Mouse (Mus musculus) midbrain, embryonic 14.5 days (tissue): Measurements from ENCODE around the gene Recql. TPM values are rescaled to one million over a fixed set of nuclear protein-coding genes. Genes with fewer than 3 reads are reported as not detected.

Experiments
- ATAC-seq: fragments of 200-750 bp; cut with Nextera tagmentation; 2 replicates; pipeline ENCODE4 v1.8.0; 2017; ENCODE audit warnings: moderate number of reproducible peaks, moderate library complexity; ENCODE audit not compliant: low FRiP score, low TSS enrichment
- DNase-seq: peaks from one replicate; pipeline ENCODE4 v3.0.0-alpha.2; 2015
- H3K27ac ChIP-seq: fragments of 300-500 bp; sonication (generic); replicated peaks from 2 replicates; pipeline ENCODE4 v1.5.1; 2014; ENCODE audit warnings: mild to moderate bottlenecking, low read depth, low read length, moderate library complexity
- H3K27me3 ChIP-seq: fragments of 300-500 bp; sonication (generic); 2 replicates; pipeline ENCODE4 v1.6.1; 2014; ENCODE audit warnings: low read length, control low read depth, mixed read lengths; ENCODE audit not compliant: control insufficient read depth, insufficient read depth
- H3K36me3 ChIP-seq: fragments of 300-500 bp; sonication (generic); 2 replicates; pipeline ENCODE4 v1.6.1; 2014; ENCODE audit warnings: low read length, control low read depth; ENCODE audit not compliant: control insufficient read depth, insufficient read depth
- H3K4me1 ChIP-seq: fragments of 300-500 bp; sonication (generic); 2 replicates; pipeline ENCODE4 v1.6.1; 2014; ENCODE audit warnings: mild to moderate bottlenecking, antibody characterized with exemption, low read length, control low read depth; ENCODE audit not compliant: control insufficient read depth, insufficient read depth
- H3K4me2 ChIP-seq: fragments of 300-500 bp; sonication (generic); 2 replicates; pipeline ENCODE4 v1.6.1; 2014; ENCODE audit warnings: mild to moderate bottlenecking, low read length, moderate library complexity
- H3K4me3 ChIP-seq: fragments of 300-500 bp; sonication (generic); replicated peaks from 2 replicates; pipeline ENCODE4 v1.5.1; 2014; ENCODE audit warnings: low read depth, low read length
- H3K9ac ChIP-seq: fragments of 300-500 bp; sonication (generic); replicated peaks from 2 replicates; pipeline ENCODE4 v1.6.1; 2014; ENCODE audit warnings: mild to moderate bottlenecking, low read length, moderate library complexity
- H3K9me3 ChIP-seq: fragments of 300-500 bp; sonication (generic); 2 replicates; pipeline ENCODE4 v1.6.1; 2016; ENCODE audit warnings: low read length, control low read depth, mixed read lengths; ENCODE audit not compliant: control insufficient read depth
- WGBS: fragments of 180-500 bp; shearing (Covaris S2); extraction: QIAGEN DNeasy Blood & Tissue Kit; methylation state at CpG from one replicate; pipeline ENCODE4 v1.1.7; 2014; 5-methylcytosine and 5-hydroxymethylcytosine counted together
- polyA plus RNA-seq: library from polyadenylated mRNA; unstranded; fragments of >200 nt; fragmentation: Nextera tagmentation; extraction: Ambion mirVana; gene quantifications from 2 replicates; pipeline ENCODE4 v1.2.1, GENCODE M21; 2014

Recql gene
- 28.6 and 35.7 TPM in 2 replicates for polyA plus RNA-seq

DNA sequence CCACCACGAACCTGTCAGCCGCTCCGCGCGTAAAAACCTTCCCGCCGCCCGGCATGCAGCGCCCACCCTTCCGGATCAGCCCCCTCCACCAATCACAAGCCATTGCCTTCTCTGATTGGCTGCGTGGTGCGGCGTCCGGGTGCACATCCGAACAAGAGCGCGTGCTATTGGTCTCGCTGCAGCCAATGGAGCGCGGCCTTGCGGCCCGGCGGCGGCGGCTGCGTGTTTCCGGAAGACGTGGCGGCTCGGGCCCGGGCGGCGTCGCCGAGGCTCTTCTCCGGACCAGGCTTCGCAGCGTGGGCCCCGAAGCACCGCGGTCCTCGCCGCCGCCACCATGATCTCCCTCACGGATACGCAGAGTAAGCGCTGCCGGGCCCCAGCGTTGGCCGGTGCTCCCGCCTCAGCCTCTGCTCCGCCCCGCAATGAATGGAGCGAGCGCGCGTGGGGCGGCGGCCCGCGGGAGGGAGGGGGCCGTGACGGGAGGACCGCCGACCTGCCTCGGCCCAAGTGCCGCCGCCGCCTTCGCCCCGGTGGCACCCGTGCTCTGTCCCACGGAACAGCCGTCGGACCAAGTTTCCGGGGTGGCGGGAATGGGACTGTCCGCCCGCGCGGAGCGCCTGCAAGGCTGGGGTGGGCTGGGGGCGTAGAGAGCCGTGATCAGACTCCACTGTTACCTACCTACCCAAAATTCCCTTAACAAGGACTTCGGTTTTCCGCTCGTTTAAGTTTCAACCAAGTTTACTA lies at the start of gene Recql, which contains the start of gene Golt1b:
TSS of gene Recql (minus strand) at position 77 of the 744 bp plus-strand sequence.
TSS of gene Golt1b (plus strand) at position 211 of the 744 bp plus-strand sequence.
- 0 out of 2 replicates have a peak, but pooled peaks cover 3% of the 10 kb centered on the region for H3K36me3 ChIP-seq
- WGBS, result under 1% methylated on average over 82 of the region's 87 CpGs
- peak; percentile 98 for DNase-seq
- H3K27ac ChIP-seq, result no peak within 1 kb of the TSS
- peak within 1 kb of the TSS; percentile 99 for H3K4me3 ChIP-seq
- no peaks in the 10 kb centered on the region for H3K27me3 ChIP-seq
- no peaks in the 10 kb centered on the region for H3K9me3 ChIP-seq
- H3K9ac ChIP-seq, result peak within 1 kb of the TSS; percentile 81
- H3K4me2 ChIP-seq, result peak within 1 kb of the TSS; percentile 71
- peaks cover 18% of the 10 kb centered on the region; the same call in 1 of the 2 replicates for H3K4me1 ChIP-seq
- peak; percentile 100 for ATAC-seq

DNA sequence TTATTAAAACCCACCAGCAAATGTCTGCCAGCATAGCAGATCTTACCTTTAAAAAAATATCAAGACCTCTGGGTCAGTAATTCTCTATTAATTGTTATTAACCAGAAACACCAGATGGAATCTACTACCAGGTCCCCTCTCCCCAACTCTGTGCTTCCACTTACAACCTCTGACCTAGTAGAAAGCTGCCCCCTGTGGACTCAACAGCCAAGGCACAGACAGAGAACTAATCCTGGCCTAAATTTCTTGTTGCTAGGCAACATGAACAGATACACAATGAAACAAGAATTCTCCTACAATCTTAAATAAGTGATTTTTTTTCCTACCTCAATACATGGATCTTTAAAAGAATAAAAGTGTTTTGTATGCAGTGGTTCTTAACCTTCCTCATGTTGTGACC lies 42.2 kb upstream of the Recql start:
- no peaks in the 10 kb centered on the region for H3K4me1 ChIP-seq
- no peaks in the 10 kb centered on the region for H3K9me3 ChIP-seq
- H3K9ac ChIP-seq, result no peak overlapping the region
- no peaks in the 10 kb centered on the region for H3K27me3 ChIP-seq
- no peak overlapping the region for H3K4me3 ChIP-seq
- no peak overlapping the region for H3K4me2 ChIP-seq
- H3K36me3 ChIP-seq, result no peaks in the 10 kb centered on the region
- DNase-seq, result peak; percentile 8
- H3K27ac ChIP-seq, result no peak overlapping the region
- ATAC-seq, result no peak

DNA sequence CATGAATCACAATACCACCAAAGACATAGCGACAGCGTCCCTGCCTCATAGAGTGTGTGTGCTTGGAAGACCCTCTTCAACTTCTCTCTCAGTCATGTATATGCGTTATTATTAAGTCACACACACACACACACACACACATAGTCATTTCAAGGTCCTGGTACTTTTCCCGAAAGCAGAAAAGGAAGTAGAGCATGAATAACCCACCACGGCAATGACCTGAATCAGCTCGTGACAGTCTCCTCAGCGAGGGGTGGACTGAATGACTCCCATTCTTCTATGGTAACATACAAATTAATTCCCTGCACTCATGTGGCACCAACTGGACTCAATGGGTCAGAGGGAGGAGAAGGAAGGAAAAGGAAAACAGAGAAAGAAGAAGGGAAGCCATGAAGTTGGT lies 38.1 kb upstream of the Recql start:
- Histone ChIP-seq H3K9ac (no peak overlapping the region), H3K9me3 (no peaks in the 10 kb centered on the region), H3K27me3 (no peaks in the 10 kb centered on the region), H3K36me3 (no peaks in the 10 kb centered on the region), H3K4me2 (no peak overlapping the region), H3K4me3 (no peak overlapping the region), H3K27ac (no peak overlapping the region), H3K4me1 (no peaks in the 10 kb centered on the region)
- DNase-seq (no peak), ATAC-seq (no peak)
- WGBS, result 73% methylated on average over 7 of the region's 7 CpGs

DNA sequence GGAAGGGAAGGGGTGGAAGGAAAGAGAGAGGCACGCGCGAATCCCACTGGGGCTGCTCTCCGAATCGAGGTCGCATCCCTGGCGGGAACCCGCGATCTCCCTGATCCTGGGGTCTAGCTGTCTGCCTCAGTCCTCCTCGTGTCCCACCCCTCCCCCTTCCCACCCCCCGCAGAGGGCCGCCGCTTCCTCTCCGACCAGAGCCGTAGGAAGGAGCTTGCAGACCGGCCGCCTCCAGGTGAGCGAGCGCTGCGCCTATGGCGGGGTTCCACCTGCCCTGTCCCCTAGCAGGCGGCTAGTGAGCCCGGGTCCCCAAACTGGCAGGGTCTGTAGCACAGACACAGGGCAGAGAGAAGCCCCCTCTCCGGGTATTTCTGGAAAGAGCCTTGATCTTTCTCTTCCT lies 27.7 kb upstream of the Recql start:
- WGBS, result under 1% methylated on average over 24 of the region's 24 CpGs
- Histone ChIP-seq H3K27ac (no peak overlapping the region), H3K4me3 (peak overlapping the region; percentile 33), H3K4me1 (0 out of 2 replicates have a peak, but pooled peaks cover 4% of the 10 kb centered on the region), H3K9me3 (no peaks in the 10 kb centered on the region), H3K9ac (peak overlapping the region; percentile 52), H3K4me2 (peak overlapping the region; percentile 63), H3K36me3 (no peaks in the 10 kb centered on the region), H3K27me3 (peaks cover 14% of the 10 kb centered on the region)
- DNase-seq (peak; percentile 37), ATAC-seq (peak; percentile 62)

DNA sequence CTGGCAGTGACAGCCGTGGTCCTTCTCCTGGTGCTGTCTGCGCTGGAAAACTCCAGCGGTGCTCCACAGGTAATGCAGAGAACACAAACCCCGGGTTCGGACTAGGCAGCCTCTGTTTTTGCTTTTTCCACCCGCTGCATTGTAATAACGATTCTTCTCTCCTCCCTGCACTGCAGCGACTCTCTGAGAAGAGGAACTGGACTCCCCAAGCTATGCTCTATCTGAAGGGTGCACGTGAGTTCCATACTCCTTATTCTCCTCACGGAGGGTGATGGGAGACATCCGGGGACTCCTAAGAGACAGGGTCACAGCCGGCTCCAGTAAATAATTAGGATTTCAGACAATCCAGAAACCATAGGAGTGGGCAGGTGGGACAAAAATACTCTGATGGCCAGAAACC lies 27.0 kb upstream of the Recql start:
- Histone ChIP-seq H3K9me3 (no peaks in the 10 kb centered on the region), H3K4me3 (no peak overlapping the region), H3K27me3 (peaks cover 14% of the 10 kb centered on the region), H3K9ac (no peak overlapping the region), H3K36me3 (no peaks in the 10 kb centered on the region), H3K4me1 (0 out of 2 replicates have a peak, but pooled peaks cover 4% of the 10 kb centered on the region), H3K4me2 (peak overlapping the region; percentile 63), H3K27ac (no peak overlapping the region)
- DNase-seq, result peak; percentile 8
- WGBS, result 11% methylated on average over 12 of the region's 12 CpGs
- no peak for ATAC-seq

DNA sequence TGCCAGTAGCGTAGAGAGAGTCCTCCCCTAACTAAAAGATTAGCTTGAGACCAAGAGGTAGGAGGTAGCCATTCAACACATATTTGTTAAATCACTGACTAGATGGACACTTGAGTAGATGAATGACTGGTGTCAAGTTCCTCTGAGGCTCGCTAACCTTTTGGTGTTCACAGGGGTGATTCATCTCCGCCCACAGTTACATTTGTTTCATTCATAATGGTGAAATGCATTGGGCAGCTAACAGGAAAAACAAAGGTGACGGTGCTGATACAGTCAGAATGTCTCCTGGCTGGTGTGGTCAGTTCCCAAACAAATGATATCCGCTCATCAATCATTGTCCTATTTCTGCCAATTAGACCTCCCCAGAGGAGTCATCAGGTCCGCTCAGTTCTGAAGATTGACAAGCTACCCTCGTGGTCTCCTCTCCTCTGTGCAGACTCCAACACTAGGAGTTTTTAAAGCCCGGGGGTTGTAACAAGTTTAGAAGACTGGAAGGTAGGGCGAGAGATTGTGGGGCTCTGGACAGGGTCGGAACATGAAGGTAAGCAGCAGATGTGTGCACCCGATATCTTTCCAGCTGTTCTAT lies 26.1 kb upstream of the Recql start, which contains the start of gene Spx:
TSS of gene Spx (plus strand) at position 536 of the 586 bp plus-strand sequence.
- no peaks in the 10 kb centered on the region for H3K9me3 ChIP-seq
- H3K27me3 ChIP-seq, result peaks cover 14% of the 10 kb centered on the region
- no peak for ATAC-seq
- 73% methylated on average over 11 of the region's 11 CpGs for WGBS
- peak within 1 kb of the TSS; percentile 63 for H3K4me2 ChIP-seq
- H3K9ac ChIP-seq, result peak within 1 kb of the TSS; percentile 52; the same call in 1 of the 2 replicates
- DNase-seq, result no peak
- no peaks in the 10 kb centered on the region for H3K36me3 ChIP-seq
- no peak within 1 kb of the TSS for H3K27ac ChIP-seq
- 0 out of 2 replicates have a peak, but pooled peaks cover 4% of the 10 kb centered on the region for H3K4me1 ChIP-seq
- peak within 1 kb of the TSS; percentile 33 for H3K4me3 ChIP-seq

DNA sequence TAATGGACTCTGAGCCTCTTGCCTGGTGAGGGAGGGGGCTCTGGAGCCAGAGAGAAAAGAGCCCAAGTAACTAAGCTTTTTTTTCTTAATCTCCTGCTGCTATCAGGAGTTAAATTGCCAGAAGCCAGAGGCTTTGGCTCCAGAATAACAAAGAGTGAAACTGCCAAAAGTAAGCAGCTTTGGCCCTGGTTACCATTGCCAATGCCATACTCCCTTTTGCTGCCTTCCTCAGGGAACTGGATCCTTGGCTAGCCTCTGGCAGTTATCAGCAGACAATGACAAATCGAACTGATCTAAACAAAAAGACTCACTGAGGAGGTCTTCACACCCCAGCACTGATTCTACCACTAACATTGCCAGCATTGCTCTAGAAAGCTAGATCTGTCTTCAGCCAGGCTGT lies 24.3 kb upstream of the Recql start:
- DNase-seq, result peak; percentile 21
- H3K4me2 ChIP-seq, result no peak overlapping the region
- H3K9ac ChIP-seq, result no peak overlapping the region
- H3K4me3 ChIP-seq, result no peak overlapping the region
- H3K36me3 ChIP-seq, result no peaks in the 10 kb centered on the region
- H3K27me3 ChIP-seq, result peaks cover 14% of the 10 kb centered on the region
- H3K9me3 ChIP-seq, result no peaks in the 10 kb centered on the region
- 4% methylated on average over 1 of the region's 1 CpGs for WGBS
- ATAC-seq, result no peak
- H3K4me1 ChIP-seq, result 0 out of 2 replicates have a peak, but pooled peaks cover 4% of the 10 kb centered on the region
- H3K27ac ChIP-seq, result no peak overlapping the region

DNA sequence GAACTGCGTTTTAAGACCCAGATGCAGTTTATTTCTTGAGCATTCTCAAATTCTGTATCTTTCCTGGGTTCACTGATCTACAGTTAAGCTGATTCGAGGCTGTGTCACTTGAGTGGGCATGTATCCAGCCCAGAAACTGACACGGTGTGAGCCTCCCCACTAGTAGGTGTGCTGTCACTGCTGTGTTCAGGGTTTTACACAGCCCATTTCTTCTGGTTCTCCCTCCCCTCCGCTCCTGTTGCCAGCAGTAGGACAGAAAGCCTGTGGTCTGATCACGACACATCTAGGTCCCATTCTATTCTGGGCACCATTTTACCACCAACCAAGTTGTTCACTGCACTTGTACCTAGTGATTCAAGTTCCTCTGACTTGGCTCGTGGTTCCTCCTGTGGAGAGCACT lies 8.9 kb upstream of the Recql start:
- no peaks in the 10 kb centered on the region for H3K27me3 ChIP-seq
- H3K9me3 ChIP-seq, result no peaks in the 10 kb centered on the region
- H3K4me3 ChIP-seq, result no peak overlapping the region
- H3K4me2 ChIP-seq, result no peak overlapping the region
- no peaks in the 10 kb centered on the region for H3K4me1 ChIP-seq
- no peak overlapping the region for H3K9ac ChIP-seq
- DNase-seq (no peak), ATAC-seq (no peak)
- WGBS, result 92% methylated on average over 6 of the region's 6 CpGs
- H3K36me3 ChIP-seq, result peaks cover 46% of the 10 kb centered on the region
- H3K27ac ChIP-seq, result no peak overlapping the region
